Mouse (Mus musculus) small intestine, adult 2 months (tissue): ENCODE data around the gene Golga3.

Experiments used
- CTCF ChIP-seq: fragments of 200-500 bp; IDR thresholded peaks from 2 replicates; pipeline ENCODE4 v1.5.1; 2012; ENCODE audit warnings: low read depth, mild to moderate bottlenecking, control low read depth, inconsistent platforms, low read length, moderate library complexity, mixed read lengths; ENCODE audit not compliant: insufficient replicate concordance, insufficient read length; ENCODE audit errors: extremely low read depth
- POLR2A ChIP-seq: fragments of 200-500 bp; IDR thresholded peaks from 2 replicates; pipeline ENCODE4 v1.6.1; 2012; ENCODE audit warnings: low read depth, mild to moderate bottlenecking, control low read depth, inconsistent platforms, low read length, moderate library complexity

DNA sequence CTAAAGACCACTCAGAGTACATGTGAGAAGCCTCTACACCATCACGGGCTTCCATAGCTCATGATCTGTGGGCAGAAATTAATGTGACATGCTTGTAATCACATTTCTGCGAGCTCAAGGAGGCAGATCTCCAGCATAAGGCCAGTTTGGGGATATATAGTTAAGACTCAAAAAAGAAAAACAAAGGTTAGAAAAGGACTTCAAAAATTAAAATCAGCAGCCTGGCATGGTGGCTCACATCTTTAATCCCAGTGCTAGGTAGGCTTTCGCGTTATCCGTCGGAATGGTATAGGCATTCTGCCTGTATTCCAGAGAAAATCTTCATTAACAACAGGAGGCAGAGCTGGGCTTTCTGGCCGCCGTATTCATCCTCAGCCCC is 53.9 kb downstream of the Golga3 start:
- TF ChIP-seq CTCF (no peak), POLR2A (no peak)
